Mouse (Mus musculus): Measurements from ENCODE around the gene Eml5. TPM values are rescaled to one million over a fixed set of nuclear protein-coding genes. Genes with fewer than 3 reads are reported as not detected.

Gene Eml5
- polyA plus RNA-seq, 1 experiment from 2014 or later = 7.9 TPM

DNA sequence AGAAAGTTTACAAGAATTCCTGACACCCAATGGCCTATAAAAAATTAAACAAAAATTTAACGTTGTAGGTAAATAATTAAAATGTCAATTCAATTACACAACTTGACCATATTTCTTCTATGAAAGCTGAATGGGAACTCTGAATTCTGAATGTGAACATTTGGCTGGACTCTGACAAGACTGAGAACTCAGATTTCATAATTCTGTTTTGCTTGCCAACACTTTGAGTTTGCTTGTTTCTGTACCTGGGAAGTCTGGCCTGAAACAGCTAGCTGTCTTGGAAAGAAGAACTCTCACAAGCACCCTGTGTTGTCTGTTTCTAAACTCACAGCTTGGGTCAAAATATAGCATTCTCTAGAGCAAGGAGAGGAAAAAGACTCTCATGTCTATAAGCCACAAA is 67.4 kb downstream of the Eml5 start:
- H3K36me3 ChIP-seq (ENCODE audit: control insufficient read depth, insufficient read depth, low read length) = peaks cover 13% of the 10 kb centered on the region; the same call in 1 of the 2 replicates
- no peak overlapping the region for H3K9ac ChIP-seq (ENCODE audit: low read length)
- H3K4me1 ChIP-seq (ENCODE audit: control insufficient read depth in 2 of 2, insufficient read depth in 2 of 2, low read length in 2 of 2) = peaks cover 3% of the 10 kb centered on the region in 2 experiments; a peak in 2 of 4 replicates
- WGBS = 80% methylated on average over 1 of the region's 1 CpGs
- H3K27me3 ChIP-seq (ENCODE audit: control insufficient read depth, insufficient read depth, low read length) = no peaks in the 10 kb centered on the region
- no peak overlapping the region for H3K4me3 ChIP-seq (ENCODE audit: control insufficient read depth in 1 of 2, insufficient read depth in 1 of 2, low read depth in 1 of 2, low read length in 2 of 2)
- H3K4me2 ChIP-seq (ENCODE audit: low read length) = no peak overlapping the region
- no peaks in the 10 kb centered on the region for H3K9me3 ChIP-seq (ENCODE audit: control insufficient read depth, low read length)
- no peak overlapping the region for H3K27ac ChIP-seq (replicated peaks in 1 of 2; ENCODE audit: control insufficient read depth in 1 of 2, insufficient read depth in 1 of 2, low read depth in 2 of 2, low read length in 2 of 2)
- no peak for ATAC-seq (ENCODE audit: insufficient number of reproducible peaks, insufficient read depth, low FRiP score, low read depth)

- 84% methylated on average over 8 of the region's 8 CpGs for WGBS
- ATAC-seq (ENCODE audit: insufficient number of reproducible peaks, insufficient read depth, low FRiP score, low read depth) = no peak
Measured at GRCm38 (mm10) chr12:98832929-98833598, 68.2 kb downstream of the Eml5 start.

DNA sequence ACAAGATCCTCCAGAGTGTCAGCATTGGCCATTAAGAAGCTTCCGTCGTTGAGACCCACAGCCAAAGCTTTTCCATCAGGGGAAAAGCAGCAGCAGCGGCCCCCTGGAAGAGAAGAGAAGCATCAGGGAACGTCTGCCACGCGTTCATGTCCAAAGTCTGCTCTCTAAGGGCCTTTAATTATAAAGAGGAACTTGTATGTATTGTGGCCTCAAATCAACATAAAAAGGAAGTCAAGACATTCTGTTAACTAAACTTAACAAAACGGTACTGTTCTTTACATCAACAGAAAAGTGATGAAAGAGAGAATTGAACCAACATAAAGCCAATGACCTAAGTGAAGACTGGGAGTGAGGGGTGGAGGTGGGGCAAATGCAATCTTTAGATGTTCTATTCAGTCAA is 70.2 kb downstream of the Eml5 start:
- no peak overlapping the region for H3K4me2 ChIP-seq (ENCODE audit: low read length)
- peaks cover 19% of the 10 kb centered on the region for H3K36me3 ChIP-seq (ENCODE audit: control insufficient read depth, insufficient read depth, low read length)
- H3K27me3 ChIP-seq (ENCODE audit: control insufficient read depth, insufficient read depth, low read length) = no peaks in the 10 kb centered on the region
- 79% methylated on average over 7 of the region's 7 CpGs for WGBS
- ATAC-seq (ENCODE audit: insufficient number of reproducible peaks, insufficient read depth, low FRiP score, low read depth) = no peak
- H3K27ac ChIP-seq (replicated peaks in 1 of 2; ENCODE audit: control insufficient read depth in 1 of 2, insufficient read depth in 1 of 2, low read depth in 2 of 2, low read length in 2 of 2) = no peak overlapping the region
- H3K4me3 ChIP-seq (ENCODE audit: control insufficient read depth in 1 of 2, insufficient read depth in 1 of 2, low read depth in 1 of 2, low read length in 2 of 2) = no peak overlapping the region
- no peaks in the 10 kb centered on the region for H3K9me3 ChIP-seq (ENCODE audit: control insufficient read depth, low read length)
- no peak overlapping the region for H3K9ac ChIP-seq (ENCODE audit: low read length)
- peaks cover 3% of the 10 kb centered on the region in 2 experiments; a peak in 2 of 4 replicates for H3K4me1 ChIP-seq (ENCODE audit: control insufficient read depth in 2 of 2, insufficient read depth in 2 of 2, low read length in 2 of 2)

More at GRCm38 (mm10) chr12:98832929-98833598, 68.2 kb downstream of the Eml5 start:
- H3K9ac ChIP-seq (ENCODE audit: low read length) = no peak overlapping the region
- H3K27ac ChIP-seq (replicated peaks in 1 of 2; ENCODE audit: control insufficient read depth in 1 of 2, insufficient read depth in 1 of 2, low read depth in 2 of 2, low read length in 2 of 2) = no peak overlapping the region
- no peak overlapping the region for H3K4me3 ChIP-seq (ENCODE audit: control insufficient read depth in 1 of 2, insufficient read depth in 1 of 2, low read depth in 1 of 2, low read length in 2 of 2)
- no peaks in the 10 kb centered on the region for H3K27me3 ChIP-seq (ENCODE audit: control insufficient read depth, insufficient read depth, low read length)
- H3K9me3 ChIP-seq (ENCODE audit: control insufficient read depth, low read length) = no peaks in the 10 kb centered on the region
- H3K36me3 ChIP-seq (ENCODE audit: control insufficient read depth, insufficient read depth, low read length) = peaks cover 16% of the 10 kb centered on the region
- peaks cover 3% of the 10 kb centered on the region in 2 experiments; a peak in 2 of 4 replicates for H3K4me1 ChIP-seq (ENCODE audit: control insufficient read depth in 2 of 2, insufficient read depth in 2 of 2, low read length in 2 of 2)
- H3K4me2 ChIP-seq (ENCODE audit: low read length) = no peak overlapping the region

DNA sequence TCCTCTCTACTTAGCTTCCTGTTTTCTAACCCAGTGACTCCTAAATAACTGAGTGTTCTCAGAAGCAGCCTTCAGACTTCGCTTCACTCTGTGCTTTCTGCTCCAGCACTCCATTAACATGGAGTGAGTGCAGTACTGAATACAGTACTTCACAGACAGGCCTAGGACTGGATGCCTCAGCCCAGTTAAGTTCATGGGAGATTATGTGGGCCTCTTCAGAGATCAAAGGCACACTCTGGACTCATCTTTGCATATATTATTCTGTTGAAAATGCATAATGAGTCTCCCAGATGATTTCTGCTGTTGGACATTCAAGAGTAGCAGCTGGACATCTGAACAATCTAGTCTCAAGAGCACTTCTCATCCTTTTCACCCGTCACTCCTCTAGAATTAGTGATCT is 80.5 kb downstream of the Eml5 start:
- no peak for ATAC-seq (ENCODE audit: insufficient number of reproducible peaks, insufficient read depth, low FRiP score, low read depth)
- H3K4me3 ChIP-seq (ENCODE audit: control insufficient read depth in 1 of 2, insufficient read depth in 1 of 2, low read depth in 1 of 2, low read length in 2 of 2) = no peak overlapping the region
- 86% methylated on average over 2 of the region's 2 CpGs for WGBS

DNA sequence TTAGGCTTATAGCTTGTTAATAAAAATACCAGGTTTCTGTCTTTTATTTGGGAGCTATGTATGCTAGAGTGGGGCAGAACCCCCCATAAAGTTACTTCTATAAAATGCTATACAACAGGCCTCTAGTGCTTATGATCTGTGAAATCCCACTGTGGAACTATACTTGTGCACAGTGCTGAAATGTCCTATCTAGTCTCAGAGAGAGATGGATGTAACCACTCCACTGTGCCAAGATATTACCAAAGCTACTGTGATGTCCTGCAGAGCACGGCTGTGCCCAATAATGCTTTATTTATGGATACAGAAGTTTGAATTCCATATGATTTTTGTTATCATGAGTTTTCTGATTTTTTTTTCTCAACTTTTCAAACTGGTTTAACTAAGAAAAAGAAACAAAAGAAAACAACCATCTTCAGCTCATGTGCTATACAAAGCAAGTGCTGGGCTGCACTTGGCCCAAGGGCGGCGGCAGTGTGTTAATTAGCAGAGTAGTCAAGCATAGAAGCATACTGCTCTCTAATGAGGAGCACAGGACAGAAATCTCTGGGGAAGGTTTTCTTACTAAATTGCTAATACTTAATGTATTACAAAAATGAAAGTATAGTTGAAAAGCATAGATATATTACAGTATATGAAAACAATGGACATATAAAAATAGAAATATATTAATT is 97.1 kb downstream of the Eml5 start:
- H3K36me3 ChIP-seq (ENCODE audit: control insufficient read depth, insufficient read depth, low read length) = peaks cover 27% of the 10 kb centered on the region
- H3K4me1 ChIP-seq (ENCODE audit: control insufficient read depth in 2 of 2, insufficient read depth in 2 of 2, low read length in 2 of 2) = no peaks in the 10 kb centered on the region
- no peak overlapping the region for H3K27ac ChIP-seq (replicated peaks in 1 of 2; ENCODE audit: control insufficient read depth in 1 of 2, insufficient read depth in 1 of 2, low read depth in 2 of 2, low read length in 2 of 2)
- ATAC-seq (ENCODE audit: insufficient number of reproducible peaks, insufficient read depth, low FRiP score, low read depth) = no peak
- no peak overlapping the region for H3K4me3 ChIP-seq (ENCODE audit: control insufficient read depth in 1 of 2, insufficient read depth in 1 of 2, low read depth in 1 of 2, low read length in 2 of 2)
- 80% methylated on average over 3 of the region's 3 CpGs for WGBS
- H3K4me2 ChIP-seq (ENCODE audit: low read length) = no peak overlapping the region
- no peaks in the 10 kb centered on the region for H3K27me3 ChIP-seq (ENCODE audit: control insufficient read depth, insufficient read depth, low read length)
- H3K9ac ChIP-seq (ENCODE audit: low read length) = no peak overlapping the region
- no peaks in the 10 kb centered on the region for H3K9me3 ChIP-seq (ENCODE audit: control insufficient read depth, low read length)

More for the DNA sequence above, 80.5 kb downstream of the Eml5 start:
- Histone ChIP-seq H3K27me3 (ENCODE audit: control insufficient read depth, insufficient read depth, low read length) (no peaks in the 10 kb centered on the region), H3K9me3 (ENCODE audit: control insufficient read depth, low read length) (no peaks in the 10 kb centered on the region), H3K27ac (replicated peaks in 1 of 2; ENCODE audit: control insufficient read depth in 1 of 2, insufficient read depth in 1 of 2, low read depth in 2 of 2, low read length in 2 of 2) (no peak overlapping the region), H3K4me2 (ENCODE audit: low read length) (no peak overlapping the region), H3K36me3 (ENCODE audit: control insufficient read depth, insufficient read depth, low read length) (peaks cover 27% of the 10 kb centered on the region), H3K9ac (ENCODE audit: low read length) (no peak overlapping the region), H3K4me1 (ENCODE audit: control insufficient read depth in 2 of 2, insufficient read depth in 2 of 2, low read length in 2 of 2) (no peaks in the 10 kb centered on the region)

DNA sequence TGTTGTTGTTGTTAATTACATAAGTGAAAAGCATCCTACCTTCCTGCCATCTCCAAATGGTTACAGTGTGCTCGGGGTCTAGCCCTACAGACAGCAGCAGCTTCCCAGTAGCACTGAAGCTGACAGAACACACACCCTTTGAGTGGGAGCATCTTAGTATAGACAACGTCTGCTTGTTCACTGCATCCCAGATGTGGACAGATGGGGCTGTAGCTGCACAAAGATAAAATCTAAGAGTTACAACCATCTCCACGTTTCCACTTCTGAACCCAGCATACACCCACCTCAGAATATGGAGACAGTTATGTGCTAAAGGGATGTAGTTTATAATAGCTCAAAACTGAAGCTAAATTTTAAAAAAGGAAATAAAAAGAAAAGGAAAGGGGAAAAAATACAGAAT is 99.0 kb downstream of the Eml5 start:
- no peak for ATAC-seq (ENCODE audit: insufficient number of reproducible peaks, insufficient read depth, low FRiP score, low read depth)
- 63% methylated on average over 3 of the region's 3 CpGs for WGBS
- no peak overlapping the region for H3K4me3 ChIP-seq (ENCODE audit: control insufficient read depth in 1 of 2, insufficient read depth in 1 of 2, low read depth in 1 of 2, low read length in 2 of 2)

DNA sequence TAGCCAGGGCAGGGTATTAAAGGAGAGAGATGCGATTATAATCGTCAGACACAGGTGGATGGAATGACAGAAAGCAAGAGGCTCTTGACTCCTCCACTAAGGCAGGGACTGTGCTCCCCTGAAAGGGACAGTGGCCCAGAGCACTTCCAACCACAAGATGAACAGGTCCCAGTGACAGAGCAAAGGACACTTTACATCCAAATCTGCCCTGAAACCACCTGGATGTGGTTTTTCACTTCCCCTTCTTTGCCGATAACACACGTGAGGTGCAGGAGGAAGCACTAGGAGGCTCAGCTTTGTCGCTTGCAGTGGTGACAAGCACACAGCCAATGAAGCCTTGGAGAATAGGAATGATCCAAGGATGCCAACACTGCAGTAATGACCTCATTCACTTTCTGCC is 101.0 kb downstream of the Eml5 start:
- peaks cover 55% of the 10 kb centered on the region for H3K36me3 ChIP-seq (ENCODE audit: control insufficient read depth, insufficient read depth, low read length)
- no peaks in the 10 kb centered on the region for H3K4me1 ChIP-seq (ENCODE audit: control insufficient read depth in 2 of 2, insufficient read depth in 2 of 2, low read length in 2 of 2)
- no peak overlapping the region for H3K4me2 ChIP-seq (ENCODE audit: low read length)
- H3K27me3 ChIP-seq (ENCODE audit: control insufficient read depth, insufficient read depth, low read length) = no peaks in the 10 kb centered on the region
- H3K27ac ChIP-seq (replicated peaks in 1 of 2; ENCODE audit: control insufficient read depth in 1 of 2, insufficient read depth in 1 of 2, low read depth in 2 of 2, low read length in 2 of 2) = no peak overlapping the region
- ATAC-seq (ENCODE audit: insufficient number of reproducible peaks, insufficient read depth, low FRiP score, low read depth) = no peak
- no peaks in the 10 kb centered on the region for H3K9me3 ChIP-seq (ENCODE audit: control insufficient read depth, low read length)
- no peak overlapping the region for H3K4me3 ChIP-seq (ENCODE audit: control insufficient read depth in 1 of 2, insufficient read depth in 1 of 2, low read depth in 1 of 2, low read length in 2 of 2)
- H3K9ac ChIP-seq (ENCODE audit: low read length) = no peak overlapping the region
- WGBS = 69% methylated on average over 5 of the region's 5 CpGs

More for the DNA sequence above, 99.0 kb downstream of the Eml5 start:
- peaks cover 38% of the 10 kb centered on the region for H3K36me3 ChIP-seq (ENCODE audit: control insufficient read depth, insufficient read depth, low read length)
- H3K9me3 ChIP-seq (ENCODE audit: control insufficient read depth, low read length) = no peaks in the 10 kb centered on the region
- H3K9ac ChIP-seq (ENCODE audit: low read length) = no peak overlapping the region
- H3K4me2 ChIP-seq (ENCODE audit: low read length) = no peak overlapping the region
- no peak overlapping the region for H3K27ac ChIP-seq (replicated peaks in 1 of 2; ENCODE audit: control insufficient read depth in 1 of 2, insufficient read depth in 1 of 2, low read depth in 2 of 2, low read length in 2 of 2)
- H3K4me1 ChIP-seq (ENCODE audit: control insufficient read depth in 2 of 2, insufficient read depth in 2 of 2, low read length in 2 of 2) = no peaks in the 10 kb centered on the region
- no peaks in the 10 kb centered on the region for H3K27me3 ChIP-seq (ENCODE audit: control insufficient read depth, insufficient read depth, low read length)
